Comparison of ENCODE assay signal across 8 mouse cellular contexts in the genomic region with DNA sequence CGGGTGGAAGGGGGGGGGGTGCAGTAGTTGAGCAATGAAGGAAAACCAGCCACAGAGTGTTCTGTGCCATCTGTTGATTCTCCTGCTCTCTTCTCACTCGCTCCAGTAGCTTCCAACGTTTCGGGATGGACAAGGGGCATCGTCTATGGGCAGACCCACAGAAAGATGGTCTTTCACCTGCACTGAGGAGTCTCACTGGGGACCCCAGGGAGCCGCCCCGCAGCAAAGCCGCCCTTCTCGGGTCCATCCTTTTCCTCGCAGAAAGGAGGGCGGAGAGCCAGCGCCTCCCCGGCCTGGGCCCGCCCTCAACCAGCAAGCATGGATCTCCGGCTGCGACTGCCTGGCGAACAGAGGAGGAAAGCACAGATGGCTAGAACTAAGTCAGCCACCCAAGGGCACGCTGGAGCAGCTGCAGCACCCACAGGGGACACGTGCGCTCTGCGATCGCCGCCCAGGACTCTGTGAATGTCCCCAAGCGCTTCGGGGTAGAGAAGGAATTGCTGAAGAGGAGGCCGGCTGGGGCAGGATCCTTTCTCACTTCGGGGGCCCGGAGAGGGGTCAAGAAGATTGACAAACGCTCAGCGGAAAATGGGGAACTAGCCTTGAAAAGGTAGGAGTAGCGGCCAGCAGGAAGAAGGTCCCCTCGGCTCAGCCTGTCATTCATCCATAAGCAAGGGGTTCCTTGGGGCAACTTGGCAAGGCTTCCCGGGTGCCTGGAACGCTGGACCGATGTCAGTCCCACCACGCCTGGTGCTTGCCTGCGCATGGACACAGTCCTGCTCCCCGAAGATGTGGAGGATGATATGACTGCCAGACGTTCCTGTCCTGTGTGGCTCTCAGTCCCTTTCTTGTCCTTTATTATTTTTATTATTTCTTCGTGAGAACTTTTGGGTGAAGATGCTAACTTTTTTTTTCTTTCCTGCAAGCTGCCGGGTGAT. TPM values are rescaled to one million over a fixed set of nuclear protein-coding genes. Genes with fewer than 3 reads are reported as not detected.
DNase-seq lines count a peak whose midpoint lies in the region; ATAC-seq and TF ChIP-seq lines count a peak whose summit lies in the region.

Gene Arsj, plus strand, starts transcription at position 117 of the 938 bp plus-strand sequence.

- peak; percentile 89 for ATAC-seq in hindbrain, embryonic 12.5 days (ENCODE audit: low FRiP score)
- ATAC-seq in limb, embryonic 11.5 days (ENCODE audit: insufficient number of reproducible peaks, low FRiP score, low TSS enrichment, low read depth): peak; percentile 41
- peak; percentile 90 for ATAC-seq in midbrain, embryonic 15.5 days (replicated peaks)
- peak; percentile 64; the same call in 1 of the 2 replicates for ATAC-seq in stomach, postnatal 0 days (ENCODE audit: low FRiP score, low TSS enrichment)

- H3K36me3 ChIP-seq in hindbrain, embryonic 12.5 days: no peaks in the 10 kb centered on the region
- H3K36me3 ChIP-seq in limb, embryonic 11.5 days (ENCODE audit: control insufficient read depth, insufficient read depth, low read length): no peaks in the 10 kb centered on the region
- no peaks in the 10 kb centered on the region for H3K36me3 ChIP-seq in midbrain, embryonic 15.5 days (replicated peaks)
- no peaks in the 10 kb centered on the region for H3K36me3 ChIP-seq in stomach, postnatal 0 days (ENCODE audit: control insufficient read depth, insufficient read depth, low read length)

- no peaks in the 10 kb centered on the region for H3K9me3 ChIP-seq in hindbrain, embryonic 12.5 days (replicated peaks)
- no peaks in the 10 kb centered on the region for H3K9me3 ChIP-seq in limb, embryonic 11.5 days (ENCODE audit: control insufficient read depth, low read length)
- no peaks in the 10 kb centered on the region for H3K9me3 ChIP-seq in midbrain, embryonic 15.5 days
- no peaks in the 10 kb centered on the region for H3K9me3 ChIP-seq in stomach, postnatal 0 days (ENCODE audit: control insufficient read depth, low read length)

- H3K4me2 ChIP-seq in hindbrain, embryonic 12.5 days (replicated peaks): peak within 1 kb of the TSS; percentile 68
- peak within 1 kb of the TSS; percentile 64 for H3K4me2 ChIP-seq in limb, embryonic 11.5 days (ENCODE audit: low read depth, severe bottlenecking)
- peak within 1 kb of the TSS; percentile 90 for H3K4me2 ChIP-seq in midbrain, embryonic 15.5 days
- H3K4me2 ChIP-seq in stomach, postnatal 0 days (replicated peaks; ENCODE audit: low read depth): peak within 1 kb of the TSS; percentile 75

- WGBS in hindbrain, embryonic 12.5 days: 15% methylated on average over 41 of the region's 41 CpGs
- WGBS in limb, embryonic 11.5 days: 16% methylated on average over 41 of the region's 41 CpGs
- 15% methylated on average over 41 of the region's 41 CpGs for WGBS in midbrain, embryonic 15.5 days
- 9% methylated on average over 41 of the region's 41 CpGs for WGBS in stomach, postnatal 0 days

- 0 out of 2 replicates have a peak, but pooled peaks cover 3% of the 10 kb centered on the region for H3K4me1 ChIP-seq in hindbrain, embryonic 12.5 days
- H3K4me1 ChIP-seq in limb, embryonic 11.5 days (ENCODE audit: control insufficient read depth, insufficient read depth, low read length): no peaks in the 10 kb centered on the region
- peaks cover 5% of the 10 kb centered on the region for H3K4me1 ChIP-seq in midbrain, embryonic 15.5 days
- H3K4me1 ChIP-seq in stomach, postnatal 0 days (replicated peaks; ENCODE audit: control insufficient read depth, insufficient read depth): no peaks in the 10 kb centered on the region

- intact Hi-C loops in gastrocnemius, adult 2 months (cut with DNase I): no loop called here

- no peaks in the 10 kb centered on the region; the same call in 1 of the 2 replicates for H3K27me3 ChIP-seq in hindbrain, embryonic 12.5 days
- H3K27me3 ChIP-seq in limb, embryonic 11.5 days (ENCODE audit: control insufficient read depth, insufficient read depth, low read length): no peaks in the 10 kb centered on the region
- 0 out of 2 replicates have a peak, but pooled peaks cover 4% of the 10 kb centered on the region for H3K27me3 ChIP-seq in midbrain, embryonic 15.5 days (replicated peaks)
- no peaks in the 10 kb centered on the region for H3K27me3 ChIP-seq in stomach, postnatal 0 days (ENCODE audit: control insufficient read depth, insufficient read depth, low read length)

- DNase-seq in adrenal gland, adult (ENCODE audit: inconsistent age in 2 of 2, low spot score in 1 of 2): peak; percentile 33 to 73
- peak; percentile 17 to 20 for DNase-seq in cerebellum, postnatal 36 days
- DNase-seq in gastrocnemius, adult 2 months: peak; percentile 81
- DNase-seq in limb, embryonic 11.5 days (ENCODE audit: low spot score): peak; percentile 70
- peak; percentile 45 for DNase-seq in stomach, postnatal 0 days (ENCODE audit: low spot score)
- no peak for DNase-seq in thymus, postnatal 14 days

- TF ChIP-seq EP300 in stomach, postnatal 0 days (optimal IDR thresholded peaks at IDR 0.05): no peak

- peak within 1 kb of the TSS; percentile 76 for H3K4me3 ChIP-seq in gastrocnemius, adult 2 months
- H3K4me3 ChIP-seq in hindbrain, embryonic 12.5 days: peak within 1 kb of the TSS; percentile 36
- peak within 1 kb of the TSS; percentile 30 for H3K4me3 ChIP-seq in limb, embryonic 11.5 days (ENCODE audit: low read depth, low read length)
- peak within 1 kb of the TSS; percentile 42 for H3K4me3 ChIP-seq in midbrain, embryonic 15.5 days
- H3K4me3 ChIP-seq in stomach, postnatal 0 days (ENCODE audit: low read depth, low read length): peak within 1 kb of the TSS; percentile 48

- H3K27ac ChIP-seq in gastrocnemius, adult 2 months: peak within 1 kb of the TSS; percentile 68
- no peak within 1 kb of the TSS for H3K27ac ChIP-seq in hindbrain, embryonic 12.5 days
- H3K27ac ChIP-seq in limb, embryonic 11.5 days (replicated peaks; ENCODE audit: low read depth, low read length): no peak within 1 kb of the TSS
- H3K27ac ChIP-seq in midbrain, embryonic 15.5 days: no peak within 1 kb of the TSS
- no peak within 1 kb of the TSS; the same call in 1 of the 2 replicates for H3K27ac ChIP-seq in stomach, postnatal 0 days (replicated peaks)

- no peak for TF ChIP-seq CTCF in gastrocnemius, adult 2 months (IDR thresholded peaks at IDR 0.05)
- no peak for TF ChIP-seq CTCF in stomach, postnatal 0 days (IDR thresholded peaks at IDR 0.05; ENCODE audit: low read depth)

- H3K9ac ChIP-seq in hindbrain, embryonic 12.5 days: peak within 1 kb of the TSS; percentile 39
- peak within 1 kb of the TSS; percentile 52 for H3K9ac ChIP-seq in limb, embryonic 11.5 days (ENCODE audit: low read length)
- peak within 1 kb of the TSS; percentile 20 for H3K9ac ChIP-seq in midbrain, embryonic 15.5 days
- peak within 1 kb of the TSS; percentile 63 for H3K9ac ChIP-seq in stomach, postnatal 0 days (ENCODE audit: low read length)

RNA-seq across cellular contexts. Expression of gene Arsj, which starts in this region (rescaled TPM):
- under 1 TPM; 0.33 to 0.42 TPM for total RNA-seq in gastrocnemius, adult 2 months (2021)
- 1.1 and 1.2 TPM in 2 replicates for polyA plus RNA-seq in hindbrain, embryonic 12.5 days (2016; fragmentation: Nextera tagmentation; extraction: Ambion mirVana)
- 1.2 and 1.8 TPM in 2 replicates for polyA plus RNA-seq in limb, embryonic 11.5 days (2014; fragmentation: Nextera tagmentation; extraction: Ambion mirVana)
- polyA plus RNA-seq in midbrain, embryonic 15.5 days (2015; fragmentation: Nextera tagmentation; extraction: Ambion mirVana): 0.27 and 0.39 TPM in 2 replicates
- polyA plus RNA-seq in stomach, postnatal 0 days (2015; fragmentation: Nextera tagmentation; extraction: Ambion mirVana): 1.5 TPM in 2 replicates

Comparison
In these comparisons a context has a peak if more than half of its experiments do, and no peak if none do; other contexts are left out.
1. Peak in DNase-seq, H3K4me3 ChIP-seq and H3K27ac ChIP-seq in gastrocnemius, adult 2 months; RNA of the gene not detected or under 1 TPM.
2. Peak in ATAC-seq, H3K4me3 ChIP-seq, H3K9ac ChIP-seq and H3K4me2 ChIP-seq in midbrain, embryonic 15.5 days; RNA of the gene not detected or under 1 TPM.